Mouse (Mus musculus): ENCODE data around the gene Tmem9b. TPM values are rescaled to one million over a fixed set of nuclear protein-coding genes. Genes with fewer than 3 reads are reported as not detected.

The Tmem9b gene
- total and polyA plus RNA-seq, 3 experiments = 25.6 to 40.3 (median 26.6) TPM

GRCm38 (mm10) chr7:109767575-109768350 is 15.1 kb upstream of the Tmem9b start:
- in situ Hi-C loops (cut with MboI; ENCODE audit: low pct_ligation_motif_present, low pct_unique_long_range_greater_than_20kb, low sequenced_read_pairs) = no loop called here
- Histone ChIP-seq H3K4me2 (ENCODE audit: insufficient read depth, low read depth, poor library complexity, severe bottlenecking) (no peak overlapping the region), H3K36me3 (replicated peaks in 1 of 2; ENCODE audit: control insufficient read depth in 1 of 2, insufficient read depth in 1 of 2, low read length in 1 of 2) (no peaks in the 10 kb centered on the region), H3K4me3 (replicated peaks in 1 of 3; ENCODE audit: low read depth in 2 of 3, low read length in 2 of 3, poor library complexity in 1 of 3) (no peak overlapping the region), H3K27me3 (replicated peaks) (no peaks in the 10 kb centered on the region), H3K27ac (ENCODE audit: insufficient read depth, low read depth) (no peak overlapping the region), H3K9me3 (replicated peaks; ENCODE audit: low read length) (no peaks in the 10 kb centered on the region), H3K79me2 (replicated peaks; ENCODE audit: control insufficient read depth, extremely low read depth, insufficient read depth, poor library complexity, severe bottlenecking) (no peaks in the 10 kb centered on the region), H3K9ac (ENCODE audit: insufficient read depth, low read depth) (no peak overlapping the region), H3K4me1 (ENCODE audit: control insufficient read depth in 1 of 2, insufficient read depth in 2 of 2) (peaks cover 0 to 4% of the 10 kb centered on the region in 2 experiments; a peak in 1 of 4 replicates)
- TF ChIP-seq SMC3 (IDR thresholded peaks at IDR 0.05; ENCODE audit: low read depth, low read length) (no peak), CHD1 (IDR thresholded peaks at IDR 0.05; ENCODE audit: low read depth, low read length) (no peak), ZC3H11A (IDR thresholded peaks at IDR 0.05; ENCODE audit: low read depth, low read length) (no peak), RAD21 (IDR thresholded peaks at IDR 0.05; ENCODE audit: low read depth, low read length) (no peak), IRF4 (IDR thresholded peaks at IDR 0.05; ENCODE audit: low read depth, low read length) (no peak), ZMIZ1 (IDR thresholded peaks at IDR 0.05; ENCODE audit: low read depth, low read length) (no peak), SIN3A (IDR thresholded peaks at IDR 0.05; ENCODE audit: low read length) (no peak), CHD2 (IDR thresholded peaks at IDR 0.05; ENCODE audit: low read length) (no peak), ZKSCAN1 (IDR thresholded peaks at IDR 0.05; ENCODE audit: borderline replicate concordance, low read depth, low read length) (no peak), UBTF (IDR thresholded peaks at IDR 0.05; ENCODE audit: low read depth, low read length) (no peak), CTCF (conservative IDR thresholded peaks at IDR 0.05 in 1 of 2, IDR thresholded peaks at IDR 0.05 in 1 of 2; ENCODE audit: low read depth in 2 of 2, low read length in 2 of 2) (no peak)
- DNase-seq (ENCODE audit: extremely low read depth) = no peak
- dilution Hi-C loops (cut with MboI; ENCODE audit: extremely low pct_ligation_motif_present, extremely low pct_unique_long_range_greater_than_20kb, low sequenced_read_pairs) = no loop called here

GRCm38 (mm10) chr7:109764009-109764408 is 11.3 kb upstream of the Tmem9b start:
- no peaks in the 10 kb centered on the region for H3K27me3 ChIP-seq (replicated peaks)
- no peaks in the 10 kb centered on the region for H3K36me3 ChIP-seq (replicated peaks in 1 of 2; ENCODE audit: control insufficient read depth in 1 of 2, insufficient read depth in 1 of 2, low read length in 1 of 2)
- in situ Hi-C loops (cut with MboI; ENCODE audit: low pct_ligation_motif_present, low pct_unique_long_range_greater_than_20kb, low sequenced_read_pairs) (no loop called here), dilution Hi-C loops (cut with MboI; ENCODE audit: extremely low pct_ligation_motif_present, extremely low pct_unique_long_range_greater_than_20kb, low sequenced_read_pairs) (no loop called here)
- no peaks in the 10 kb centered on the region for H3K4me1 ChIP-seq (ENCODE audit: control insufficient read depth in 1 of 2, insufficient read depth in 2 of 2)
- no peak for DNase-seq (ENCODE audit: extremely low read depth)
- H3K4me3 ChIP-seq (replicated peaks in 1 of 3; ENCODE audit: low read depth in 2 of 3, low read length in 2 of 3, poor library complexity in 1 of 3) = no peak overlapping the region
- TF ChIP-seq CHD2 (IDR thresholded peaks at IDR 0.05; ENCODE audit: low read length) (no peak), MXI1 (IDR thresholded peaks at IDR 0.05; ENCODE audit: low read depth, low read length) (no peak), GABPA (IDR thresholded peaks at IDR 0.05; ENCODE audit: insufficient replicate concordance, low read depth, low read length) (no peak)
- H3K9me3 ChIP-seq (replicated peaks; ENCODE audit: low read length) = no peaks in the 10 kb centered on the region
- no peak overlapping the region for H3K27ac ChIP-seq (ENCODE audit: insufficient read depth, low read depth)
- H3K9ac ChIP-seq (ENCODE audit: insufficient read depth, low read depth) = no peak overlapping the region
- H3K79me2 ChIP-seq (replicated peaks; ENCODE audit: control insufficient read depth, extremely low read depth, insufficient read depth, poor library complexity, severe bottlenecking) = no peaks in the 10 kb centered on the region
- H3K4me2 ChIP-seq (ENCODE audit: insufficient read depth, low read depth, poor library complexity, severe bottlenecking) = no peak overlapping the region
